19 mouse cellular contexts compared by ENCODE assay signal in genomic region chr12:5906251-5906650, GRCm38 (mm10).
DNase-seq lines count a peak whose midpoint lies in the region; ATAC-seq and TF ChIP-seq lines count a peak whose summit lies in the region.
"Had no signal": no experiment of that assay in that cellular context is flagged by ENCODE, and none has a peak within 500 bp of the region (broad histone marks: within the 10 kb centered on the region; RNA-seq: fewer than 3 reads in every experiment).

No protein-coding gene starts in this region.

- H3K9me3 ChIP-seq in forebrain, embryonic 14.5 days (replicated peaks; ENCODE audit: control insufficient read depth, low read length), result no peaks in the 10 kb centered on the region
- no peaks in the 10 kb centered on the region; the same call in 1 of the 2 replicates for H3K9me3 ChIP-seq in forebrain, embryonic 10.5 days
- H3K9me3 ChIP-seq in liver, postnatal 0 days (ENCODE audit: low read length), result no peaks in the 10 kb centered on the region
- H3K9me3 ChIP-seq: hindbrain, embryonic 13.5 days; limb, embryonic 12.5 days; midbrain, embryonic 10.5 days; stomach, embryonic 15.5 days had no signal

- 57% methylated on average over 2 of the region's 2 CpGs for WGBS in forebrain, embryonic 14.5 days
- WGBS in forebrain, embryonic 10.5 days, result 93% methylated on average over 2 of the region's 2 CpGs
- 59% methylated on average over 2 of the region's 2 CpGs for WGBS in liver, postnatal 0 days (ENCODE audit: insufficient replicate concordance)

- no peak overlapping the region for H3K4me3 ChIP-seq in forebrain, embryonic 14.5 days (ENCODE audit: low read depth, low read length)
- H3K4me3 ChIP-seq in forebrain, embryonic 10.5 days, result no peak overlapping the region
- H3K4me3 ChIP-seq in liver, postnatal 0 days (ENCODE audit: low read depth, low read length), result no peak overlapping the region
- H3K4me3 ChIP-seq: hindbrain, embryonic 13.5 days; limb, embryonic 12.5 days; midbrain, embryonic 10.5 days; stomach, embryonic 15.5 days had no signal

- no peak overlapping the region for H3K4me2 ChIP-seq in forebrain, embryonic 14.5 days (ENCODE audit: low read length)
- H3K4me2 ChIP-seq in liver, postnatal 0 days (ENCODE audit: low read depth, low read length), result no peak overlapping the region
- H3K4me2 ChIP-seq: hindbrain, embryonic 13.5 days; limb, embryonic 12.5 days; liver, embryonic 11.5 days; stomach, embryonic 15.5 days had no signal

- H3K9ac ChIP-seq in forebrain, embryonic 14.5 days (ENCODE audit: low read length), result no peak overlapping the region
- H3K9ac ChIP-seq in liver, postnatal 0 days (replicated peaks), result no peak overlapping the region
- H3K9ac ChIP-seq: hindbrain, embryonic 13.5 days; limb, embryonic 12.5 days; stomach, embryonic 15.5 days had no signal

- H3K36me3 ChIP-seq in forebrain, embryonic 14.5 days (ENCODE audit: control insufficient read depth, insufficient read depth, low read length), result no peaks in the 10 kb centered on the region
- H3K36me3 ChIP-seq in forebrain, embryonic 10.5 days (replicated peaks), result no peaks in the 10 kb centered on the region
- H3K36me3 ChIP-seq in liver, postnatal 0 days (replicated peaks; ENCODE audit: insufficient read depth, low read length), result no peaks in the 10 kb centered on the region
- H3K36me3 ChIP-seq: hindbrain, embryonic 13.5 days; limb, embryonic 12.5 days; midbrain, embryonic 10.5 days; stomach, embryonic 15.5 days had no signal

- no peak for TF ChIP-seq EP300 in liver, postnatal 0 days (IDR thresholded peaks at IDR 0.05; ENCODE audit: low read depth)

- no peak for TF ChIP-seq CTCF in liver, postnatal 0 days (IDR thresholded peaks at IDR 0.05; ENCODE audit: low read depth)

- ATAC-seq in forebrain, embryonic 14.5 days, result no peak
- ATAC-seq in liver, postnatal 0 days, result no peak
- ATAC-seq: inflammation-experienced regulatory T-cells, adult 6 months had no signal

- no peaks in the 10 kb centered on the region for H3K4me1 ChIP-seq in forebrain, embryonic 14.5 days (ENCODE audit: control insufficient read depth, insufficient read depth, low read length)
- no peaks in the 10 kb centered on the region for H3K4me1 ChIP-seq in forebrain, embryonic 10.5 days
- no peaks in the 10 kb centered on the region for H3K4me1 ChIP-seq in liver, postnatal 0 days (ENCODE audit: insufficient read depth)
- H3K4me1 ChIP-seq: hindbrain, embryonic 13.5 days; limb, embryonic 12.5 days; midbrain, embryonic 10.5 days; stomach, embryonic 15.5 days had no signal

- H3K27ac ChIP-seq in forebrain, embryonic 14.5 days (ENCODE audit: low read depth, low read length), result no peak overlapping the region
- no peak overlapping the region for H3K27ac ChIP-seq in forebrain, embryonic 10.5 days
- H3K27ac ChIP-seq in liver, postnatal 0 days (ENCODE audit: low read depth), result no peak overlapping the region
- H3K27ac ChIP-seq: hindbrain, embryonic 13.5 days; kidney, postnatal 0 days; limb, embryonic 12.5 days; midbrain, embryonic 10.5 days; stomach, embryonic 15.5 days had no signal

- peak; percentile 24 for DNase-seq in forebrain, embryonic 14.5 days (ENCODE audit: low spot score)
- DNase-seq in forebrain, embryonic 10.5 days (ENCODE audit: extremely low spot score, low spot score), result no peak
- DNase-seq in lung, postnatal 10 days, result peak; percentile 9
- no peak for DNase-seq in lung, adult 18-20 months
- peak; percentile 46 for DNase-seq in testis, postnatal 10 days (ENCODE audit: low spot score)
- DNase-seq in testis, postnatal 14 days (ENCODE audit: low spot score), result no peak
- no peak for DNase-seq in liver, postnatal 0 days
- DNase-seq: cerebellum, adult 18-20 months; kidney, adult 18-20 months; lung, adult 2 months; thymus, adult 2 months; thymus, postnatal 4 days had no signal

- no peaks in the 10 kb centered on the region for H3K27me3 ChIP-seq in forebrain, embryonic 14.5 days (replicated peaks; ENCODE audit: control insufficient read depth, insufficient read depth, low read length)
- no peaks in the 10 kb centered on the region for H3K27me3 ChIP-seq in forebrain, embryonic 10.5 days (ENCODE audit: poor library complexity, severe bottlenecking)
- no peaks in the 10 kb centered on the region for H3K27me3 ChIP-seq in liver, postnatal 0 days (ENCODE audit: insufficient read depth, low read length)
- H3K27me3 ChIP-seq: hindbrain, embryonic 13.5 days; limb, embryonic 12.5 days; stomach, embryonic 15.5 days had no signal

Comparison
In these comparisons a context has a peak if more than half of its experiments do, and no peak if none do; other contexts are left out.
1. DNase-seq: peak in forebrain, embryonic 14.5 days (single experiment), lung, postnatal 10 days (single experiment) and testis, postnatal 10 days (single experiment); none in forebrain, embryonic 10.5 days (single experiment), lung, adult 18-20 months (0 of 2), testis, postnatal 14 days (single experiment) and liver, postnatal 0 days (single experiment).